Mouse (Mus musculus) ES-E14 (cell line): ENCODE measurements at regions not wholly inside any gene's neighbourhood (a gene's known extent, or its start where the extent isn't known, plus 50 kb on each side); places are given as distances from the start of the nearest gene placed in this dataset.

Experiments
- HCFC1 ChIP-seq: IDR thresholded peaks from 2 replicates; pipeline ENCODE4 v1.6.1; 2012; ENCODE audit warnings: low read length, inconsistent platforms, borderline replicate concordance; ENCODE audit not compliant: insufficient read depth
- ZC3H11A ChIP-seq: IDR thresholded peaks from 2 replicates; pipeline ENCODE4 v1.6.1; 2012; ENCODE audit warnings: low read depth, mild to moderate bottlenecking, inconsistent platforms, low read length, borderline replicate concordance
- ZNF384 ChIP-seq: IDR thresholded peaks from 2 replicates; pipeline ENCODE4 v1.6.1; 2012; ENCODE audit warnings: low read depth, low read length, inconsistent platforms

DNA sequence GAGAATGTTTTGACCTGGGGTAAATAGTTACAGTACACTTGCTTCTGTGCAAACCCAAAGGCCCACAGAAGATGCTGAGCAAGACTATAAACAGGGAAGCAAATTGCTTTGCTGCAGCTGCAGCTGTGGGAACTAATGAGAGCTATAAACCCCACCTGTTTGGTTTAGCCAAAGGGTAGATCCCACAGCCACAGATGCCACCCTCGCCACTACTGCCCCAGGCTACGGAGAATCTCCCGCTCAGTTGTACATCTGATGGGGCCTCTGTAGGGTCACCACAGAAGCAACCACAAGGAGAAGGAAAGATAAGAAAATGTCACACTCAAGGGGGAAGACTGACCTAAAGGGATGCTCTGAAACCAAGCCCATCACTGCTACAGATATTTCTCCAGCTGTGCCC is 125.2 kb upstream of the Cadm1 start:
- TF ChIP-seq ZC3H11A (no peak), ZNF384 (no peak), HCFC1 (no peak)
